Mouse (Mus musculus) lung, postnatal 36 days (tissue): Measurements from ENCODE around the gene Ncoa1.
"Not testable (repeated sequence)": the region's sequence is repeated elsewhere in the genome, so short reads cannot be mapped to it uniquely, and the experiment has no call there.

Experiments used
- DNase-seq: peaks from one replicate; pipeline ENCODE4 v3.0.0; 2022; ENCODE audit warnings: mixed read lengths

Ncoa1 gene

GRCm38 (mm10) chr12:4391256-4391655 lies 85.7 kb downstream of the Ncoa1 start:
- DNase-seq, result no peak

- no peak for DNase-seq
Observed at GRCm38 (mm10) chr12:4390721-4391120, 86.3 kb downstream of the Ncoa1 start.

- peak; percentile 72 for DNase-seq
Observed at GRCm38 (mm10) chr12:4386077-4386719, 90.8 kb downstream of the Ncoa1 start.

- DNase-seq, result peak; percentile 9
Observed at GRCm38 (mm10) chr12:4383061-4383460, 93.9 kb downstream of the Ncoa1 start.

GRCm38 (mm10) chr12:4379298-4379957 lies 97.6 kb downstream of the Ncoa1 start:
- no peak for DNase-seq

GRCm38 (mm10) chr12:4376475-4376874 lies 100.5 kb downstream of the Ncoa1 start:
- no peak for DNase-seq

- no peak for DNase-seq
Observed at GRCm38 (mm10) chr12:4374816-4375493, 102.0 kb downstream of the Ncoa1 start.

GRCm38 (mm10) chr12:4371406-4371805 lies 105.6 kb downstream of the Ncoa1 start:
- DNase-seq, result no peak

- DNase-seq, result peak; percentile 10
Observed at GRCm38 (mm10) chr12:4365951-4366350, 111.0 kb downstream of the Ncoa1 start.

- DNase-seq, result no peak
Observed at GRCm38 (mm10) chr12:4359475-4359874, 117.5 kb downstream of the Ncoa1 start.

GRCm38 (mm10) chr12:4358653-4359052 lies 118.3 kb downstream of the Ncoa1 start:
- DNase-seq, result not testable (repeated sequence)

- no peak for DNase-seq
Observed at GRCm38 (mm10) chr12:4358100-4358499, 118.9 kb downstream of the Ncoa1 start.

- DNase-seq, result no peak
Observed at GRCm38 (mm10) chr12:4356834-4357445, 120.0 kb downstream of the Ncoa1 start.

GRCm38 (mm10) chr12:4355019-4355730 lies 121.8 kb downstream of the Ncoa1 start:
- no peak for DNase-seq

- DNase-seq, result no peak
Observed at GRCm38 (mm10) chr12:4343216-4343615, 133.8 kb downstream of the Ncoa1 start.

- DNase-seq, result no peak
Observed at GRCm38 (mm10) chr12:4342087-4342486, 134.9 kb downstream of the Ncoa1 start.

- no peak for DNase-seq
Observed at GRCm38 (mm10) chr12:4340325-4340924, 136.6 kb downstream of the Ncoa1 start.

GRCm38 (mm10) chr12:4323604-4324003 lies 153.4 kb downstream of the Ncoa1 start:
- no peak for DNase-seq

- no peak for DNase-seq
Observed at GRCm38 (mm10) chr12:4322227-4322626, 154.8 kb downstream of the Ncoa1 start.

- no peak for DNase-seq
Observed at GRCm38 (mm10) chr12:4313824-4314223, 163.2 kb downstream of the Ncoa1 start.

- no peak for DNase-seq
Observed at GRCm38 (mm10) chr12:4306712-4307313, 170.2 kb downstream of the Ncoa1 start.

- DNase-seq, result no peak
Observed at GRCm38 (mm10) chr12:4299300-4299699, 177.7 kb downstream of the Ncoa1 start.
